Mouse (Mus musculus) skeletal muscle tissue, postnatal 0 days (tissue): ENCODE data around the gene Lrcol1. TPM values are rescaled to one million over a fixed set of nuclear protein-coding genes. Genes with fewer than 3 reads are reported as not detected.

ENCODE experiments used
- polyA plus RNA-seq: library from polyadenylated mRNA; unstranded; fragments of >200 nt; fragmentation: Nextera tagmentation; extraction: Ambion mirVana; gene quantifications from 2 replicates; pipeline ENCODE4 v1.2.1, GENCODE M21; 2015

The Lrcol1 gene
- not detected in 2 replicates for polyA plus RNA-seq

DNA sequence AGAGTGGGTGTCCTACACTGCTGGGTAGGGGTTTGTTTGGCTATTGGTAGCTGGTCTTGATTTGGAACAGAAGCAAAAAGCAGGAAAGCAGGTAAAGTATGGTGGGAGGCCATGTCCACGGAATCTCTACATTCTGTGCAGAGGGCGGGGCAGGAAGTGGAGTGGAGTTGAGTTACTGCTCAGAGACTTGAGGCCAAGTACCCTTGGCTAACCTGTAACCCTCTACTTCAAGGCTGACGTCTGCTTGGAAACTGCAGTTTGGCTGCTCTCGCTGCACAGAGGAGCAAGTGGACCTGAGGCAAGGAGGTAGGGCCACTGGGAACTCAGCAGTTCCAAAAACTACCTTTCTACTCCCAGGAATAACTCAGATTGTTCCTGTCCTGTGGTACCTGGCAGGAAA, at the start of gene Lrcol1:
Gene Lrcol1, plus strand, starts transcription at position 207 of the 400 bp plus-strand sequence.

DNA sequence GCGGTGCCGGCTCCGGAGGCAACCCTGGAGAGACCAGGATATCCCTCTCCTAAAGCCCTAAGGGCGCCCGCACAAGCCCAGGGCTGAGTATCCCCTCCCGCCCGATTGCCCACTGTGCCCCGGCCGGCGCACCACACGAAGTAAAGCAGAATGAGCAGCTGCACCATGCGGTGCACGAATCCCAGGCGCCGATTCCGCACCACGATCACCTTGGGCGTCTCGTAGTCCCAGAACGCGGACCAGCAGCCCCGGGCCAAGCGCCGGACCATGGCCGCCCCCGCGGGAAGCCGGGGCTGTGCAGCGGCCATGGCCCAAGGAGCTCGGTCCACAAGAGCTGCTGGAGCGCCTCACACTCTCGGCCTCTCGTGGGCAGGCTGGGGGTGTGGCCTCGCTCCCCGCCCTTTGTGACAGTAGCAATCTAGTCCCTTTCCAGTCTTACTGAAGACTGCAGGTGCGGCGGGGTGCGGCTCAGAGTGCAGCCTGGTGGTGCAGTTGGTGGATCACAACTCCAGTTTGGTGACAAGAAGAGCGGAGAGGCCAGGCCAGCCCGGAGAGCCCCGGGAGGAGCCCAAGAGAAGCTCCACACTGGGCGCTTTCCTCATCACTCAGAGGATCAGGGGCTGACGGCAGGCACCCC, 1.8 kb upstream of the Lrcol1 start, which contains the start of gene P2rx2:
Gene P2rx2, minus strand, starts transcription at position 565 of the 637 bp plus-strand sequence.

Other genes starting within 250 kb of the Lrcol1 start
- gene Plcxd1, start 244.8 kb upstream of the Lrcol1 start, polyA plus RNA-seq, result 0.41 and 0.63 TPM in 2 replicates
- 16.2 and 18.0 TPM in 2 replicates for gene Gtpbp6, start 236.5 kb upstream of the Lrcol1 start, polyA plus RNA-seq
- 1.5 and 2.1 TPM in 2 replicates for gene Zfp605, start 234.6 kb upstream of the Lrcol1 start, polyA plus RNA-seq
- 16.7 and 16.9 TPM in 2 replicates for gene Chfr, start 208.9 kb upstream of the Lrcol1 start, polyA plus RNA-seq
- 12.1 and 13.1 TPM in 2 replicates for gene Golga3, start 168.0 kb upstream of the Lrcol1 start, polyA plus RNA-seq
- 14.5 and 15.8 TPM in 2 replicates for gene Ankle2, start 113.7 kb upstream of the Lrcol1 start, polyA plus RNA-seq
- gene Pgam5, start 74.8 kb upstream of the Lrcol1 start, polyA plus RNA-seq, result 29.3 and 29.9 TPM in 2 replicates
- 31.1 and 31.2 TPM in 2 replicates for gene Pxmp2, start 58.5 kb upstream of the Lrcol1 start, polyA plus RNA-seq
- 3.4 and 3.5 TPM in 2 replicates for gene Pole, start 58.4 kb upstream of the Lrcol1 start, polyA plus RNA-seq
- not detected in 2 replicates for gene P2rx2, start 1.5 kb upstream of the Lrcol1 start, polyA plus RNA-seq
- gene Fbrsl1, start 103.8 kb downstream of the Lrcol1 start, polyA plus RNA-seq, result 6.8 and 9.2 TPM in 2 replicates
- 0.15 and 0.21 TPM in 2 replicates for gene Galnt9, start 199.6 kb downstream of the Lrcol1 start, polyA plus RNA-seq